Mouse (Mus musculus): ENCODE results near the gene Psmb4. TPM values are rescaled to one million over a fixed set of nuclear protein-coding genes. Genes with fewer than 3 reads are reported as not detected.

Gene Psmb4
- total RNA-seq, 2 experiments from 2014 or later, result 176 to 198 TPM

DNA sequence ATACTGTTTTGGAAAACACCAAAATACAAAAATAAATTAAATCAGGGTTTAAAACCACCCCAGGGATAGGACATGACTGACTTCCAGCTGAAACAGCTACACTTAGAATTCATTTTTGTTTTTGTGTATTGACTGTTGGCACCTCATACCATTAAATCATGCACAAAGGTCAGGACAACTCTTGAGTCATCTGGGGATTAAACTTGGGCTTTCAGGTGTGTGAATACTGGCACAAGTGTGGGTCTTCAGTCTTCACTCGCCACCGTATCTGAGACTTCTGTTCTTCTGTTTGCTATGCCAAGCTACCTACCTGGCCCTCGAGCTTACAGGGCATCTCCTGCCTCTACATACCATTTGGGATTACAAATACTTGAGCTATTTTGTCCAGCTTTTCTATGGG, 4.2 kb downstream of the Psmb4 start:
- TF ChIP-seq CTCF (IDR thresholded peaks at IDR 0.05), result no peak
- no peak overlapping the region for H3K27ac ChIP-seq
- DNase-seq, result no peak
- H3K4me3 ChIP-seq, result no peak overlapping the region
- intact Hi-C loops (cut with DNase I), result no loop called here

- Histone ChIP-seq H3K4me3 (no peak overlapping the region), H3K27ac (no peak overlapping the region)
- no peak for TF ChIP-seq CTCF (IDR thresholded peaks at IDR 0.05)
- DNase-seq, result no peak
- intact Hi-C loops (cut with DNase I), result no loop called here
Observed at GRCm38 (mm10) chr3:94881840-94882239, 4.9 kb downstream of the Psmb4 start.

DNA sequence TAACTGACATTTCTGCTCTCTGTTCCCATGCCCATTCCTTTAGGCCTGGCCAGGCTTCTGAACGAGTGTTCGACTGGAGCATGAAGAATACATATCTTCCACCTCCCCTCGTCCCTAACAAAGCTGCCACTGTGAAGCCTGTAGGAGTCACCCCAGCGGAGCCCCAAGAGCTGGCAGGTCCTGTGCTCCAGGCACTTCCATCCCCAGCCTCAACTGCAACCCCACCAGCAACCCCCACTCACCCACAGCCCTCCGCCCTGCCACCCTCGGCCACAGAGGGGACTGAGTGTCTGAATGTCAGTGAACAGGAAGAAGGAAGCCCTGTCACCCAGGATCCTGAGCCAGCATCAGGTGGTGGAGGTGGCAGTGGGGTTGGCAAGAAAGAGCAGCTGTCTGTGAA, 8.1 kb downstream of the Psmb4 start:
- TF ChIP-seq CTCF (IDR thresholded peaks at IDR 0.05), result no peak
- H3K4me3 ChIP-seq, result no peak overlapping the region
- H3K27ac ChIP-seq, result no peak overlapping the region
- intact Hi-C loops (cut with DNase I), result no loop called here
- no peak for DNase-seq

GRCm38 (mm10) chr3:94869011-94869410, 17.8 kb downstream of the Psmb4 start:
- Histone ChIP-seq H3K4me3 (no peak overlapping the region), H3K27ac (peak overlapping the region; percentile 9; the same call in 1 of the 2 replicates)
- DNase-seq, result no peak
- intact Hi-C loops (cut with DNase I), result no loop called here
- TF ChIP-seq CTCF (IDR thresholded peaks at IDR 0.05), result no peak

DNA sequence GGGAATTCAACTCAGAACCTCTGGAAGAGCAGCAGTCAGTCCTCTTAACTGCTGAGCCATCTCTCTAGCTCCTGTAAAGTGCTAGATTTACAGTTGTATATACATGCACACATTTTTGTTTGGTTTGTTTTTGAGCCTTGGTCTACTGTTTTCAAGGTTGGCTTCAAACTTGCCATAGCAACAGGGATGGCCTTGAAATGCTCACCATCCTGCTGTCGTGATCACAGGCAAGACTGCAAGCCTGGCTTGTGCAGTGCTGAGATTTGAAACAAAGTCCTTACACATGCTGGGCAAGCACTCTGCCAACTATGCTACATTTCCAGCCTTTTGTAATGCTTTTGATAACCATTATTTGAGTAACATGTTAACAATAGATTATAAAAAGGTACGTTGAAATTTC, 27.3 kb downstream of the Psmb4 start:
- intact Hi-C loops (cut with DNase I), result no loop called here
- no peak for DNase-seq

DNA sequence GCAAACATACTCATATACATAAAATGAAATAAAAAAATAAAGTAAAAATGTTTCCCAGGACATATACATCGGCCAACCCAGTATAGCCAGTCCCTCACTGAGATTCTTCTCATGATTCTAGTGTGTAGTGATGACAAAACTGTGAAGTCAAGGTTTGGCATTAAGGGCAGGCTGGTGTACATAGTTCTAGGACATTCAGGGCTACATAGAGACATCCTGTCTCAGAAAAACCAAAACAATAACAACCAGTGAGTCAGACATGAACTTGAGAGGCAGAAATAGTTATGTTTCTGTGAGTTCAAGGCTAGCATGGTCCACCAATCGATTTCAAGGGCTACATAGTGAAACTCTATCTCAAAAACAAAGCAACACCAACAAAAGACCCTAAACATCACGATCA, 34.5 kb downstream of the Psmb4 start:
- Histone ChIP-seq H3K4me3 (no peak overlapping the region), H3K27ac (no peak overlapping the region)
- TF ChIP-seq CTCF (IDR thresholded peaks at IDR 0.05), result no peak
- no peak for DNase-seq
- intact Hi-C loops (cut with DNase I), result no loop called here

More for the DNA sequence above, 27.3 kb downstream of the Psmb4 start:
- H3K27ac ChIP-seq, result no peak overlapping the region
- no peak for TF ChIP-seq CTCF (IDR thresholded peaks at IDR 0.05)
- H3K4me3 ChIP-seq, result no peak overlapping the region

- Histone ChIP-seq H3K27ac (peak overlapping the region; percentile 17; the same call in 1 of the 2 replicates), H3K4me3 (no peak overlapping the region)
- intact Hi-C loops (cut with DNase I), result no loop called here
- no peak for TF ChIP-seq CTCF (IDR thresholded peaks at IDR 0.05)
- no peak for DNase-seq
Observed at GRCm38 (mm10) chr3:94851731-94852130, 35.0 kb downstream of the Psmb4 start.

- intact Hi-C loops (cut with DNase I), result loop anchor here (5.0 kb wide), 2 partner anchors 37 to 232 kb away; no protein-coding TSS in a partner anchor
- Histone ChIP-seq H3K27ac (no peak overlapping the region), H3K4me3 (no peak overlapping the region)
- peak; percentile 77 for TF ChIP-seq CTCF (IDR thresholded peaks at IDR 0.05)
- peak; percentile 61 for DNase-seq
Observed at GRCm38 (mm10) chr3:94849338-94849737, 37.4 kb downstream of the Psmb4 start.

GRCm38 (mm10) chr3:94847382-94847781, 39.4 kb downstream of the Psmb4 start:
- no peak overlapping the region for H3K27ac ChIP-seq
- H3K4me3 ChIP-seq, result no peak overlapping the region
- no peak for DNase-seq
- intact Hi-C loops (cut with DNase I), result loop anchor here (5.0 kb wide), 2 partner anchors 35 to 230 kb away; no protein-coding TSS in a partner anchor
- no peak for TF ChIP-seq CTCF (IDR thresholded peaks at IDR 0.05)

DNA sequence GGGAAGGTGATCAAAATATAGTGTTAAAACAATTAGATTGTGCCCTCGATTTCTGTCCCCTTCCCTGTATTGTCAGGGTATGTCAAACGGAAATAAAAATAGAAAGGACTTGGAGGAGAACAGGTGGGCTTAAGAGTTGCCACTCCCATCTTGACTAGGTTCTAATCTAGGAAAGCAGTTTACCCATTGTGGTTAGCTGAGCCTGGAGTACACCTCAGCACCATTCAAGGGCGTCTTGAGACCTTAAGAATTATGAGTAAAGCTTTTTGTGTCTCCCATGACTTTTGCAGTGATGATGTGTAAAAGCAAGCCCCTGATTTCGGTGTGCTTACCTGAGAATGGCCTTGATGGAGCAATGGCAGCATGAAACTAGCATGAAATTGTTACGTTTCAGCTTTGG, 47.7 kb downstream of the Psmb4 start:
- DNase-seq, result no peak
- peak overlapping the region; percentile 97 for H3K27ac ChIP-seq
- intact Hi-C loops (cut with DNase I), result no loop called here
- H3K4me3 ChIP-seq, result peak overlapping the region; percentile 79
- no peak for TF ChIP-seq CTCF (IDR thresholded peaks at IDR 0.05)

DNA sequence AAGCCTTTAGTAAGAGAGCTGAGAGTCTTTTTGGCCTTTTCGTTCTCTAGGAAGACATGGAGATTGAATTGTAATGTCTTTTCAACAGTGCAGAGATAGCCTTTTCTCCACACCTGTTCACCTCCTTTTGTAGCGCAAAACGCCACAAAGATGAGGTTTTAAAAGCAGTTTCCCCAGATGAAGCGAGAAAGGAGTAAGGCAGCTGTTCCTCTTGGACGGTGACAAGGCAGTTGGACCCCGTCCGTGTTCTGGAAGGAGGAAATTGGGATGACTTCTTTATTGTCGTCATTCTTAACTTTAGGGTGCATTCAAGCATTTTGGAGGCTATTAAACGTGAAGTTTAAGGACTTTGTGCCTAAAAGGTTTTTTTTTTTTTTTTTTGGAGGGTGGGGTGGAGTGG, 48.1 kb downstream of the Psmb4 start:
- Histone ChIP-seq H3K4me3 (peak overlapping the region; percentile 79), H3K27ac (peak overlapping the region; percentile 97)
- no peak for TF ChIP-seq CTCF (IDR thresholded peaks at IDR 0.05)
- intact Hi-C loops (cut with DNase I), result no loop called here
- peak; percentile 38 for DNase-seq

GRCm38 (mm10) chr3:94837959-94838496, 48.7 kb downstream of the Psmb4 start:
- peak overlapping the region; percentile 97 for H3K27ac ChIP-seq
- no peak for TF ChIP-seq CTCF (IDR thresholded peaks at IDR 0.05)
- peak overlapping the region; percentile 79 for H3K4me3 ChIP-seq
- intact Hi-C loops (cut with DNase I), result loop anchor here (1.0 kb wide), 1 partner anchor 17 kb away; no protein-coding TSS in a partner anchor
- peak; percentile 88 for DNase-seq

DNA sequence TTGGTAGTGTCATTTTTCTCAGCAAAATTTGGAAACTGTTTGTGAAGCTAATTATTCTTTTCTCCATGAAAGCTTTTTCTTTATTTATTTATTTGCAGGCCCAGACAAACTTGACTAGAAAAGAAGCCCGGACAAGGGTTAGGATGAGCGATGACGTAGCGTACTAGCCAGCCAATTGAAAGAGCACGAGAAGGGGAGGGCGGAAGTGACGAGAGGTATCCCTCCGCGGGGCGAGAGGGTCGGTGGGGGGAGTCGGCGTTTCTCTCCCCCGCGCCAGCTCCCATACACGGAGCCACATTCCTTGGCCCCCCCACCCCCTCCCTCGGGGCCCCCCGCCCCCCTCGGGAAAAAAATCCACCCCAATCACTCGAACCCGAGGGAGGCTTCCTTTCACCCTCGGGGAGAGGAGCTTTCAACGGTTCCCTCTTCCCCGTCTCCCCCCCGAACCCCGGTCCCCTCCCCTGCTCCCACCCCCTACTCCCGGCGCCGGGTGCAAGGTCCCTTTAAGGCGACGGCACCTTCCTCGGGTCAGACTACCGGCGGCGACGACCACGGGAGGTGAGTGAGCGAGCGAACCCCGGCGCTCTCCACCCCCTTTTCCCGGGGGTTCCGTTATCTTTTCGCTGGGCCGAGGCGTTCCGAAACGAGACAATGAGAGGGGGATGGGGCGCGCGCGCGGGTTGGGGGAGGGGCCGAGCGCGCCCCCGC, 49.4 kb downstream of the Psmb4 start, which contains the start of gene Pogz:
TSS of gene Pogz (plus strand) at position 385 of the 708 bp plus-strand sequence.
- DNase-seq, result peak; percentile 96

More for the DNA sequence above, 49.4 kb downstream of the Psmb4 start, which contains the start of gene Pogz:
- no peak for TF ChIP-seq CTCF (IDR thresholded peaks at IDR 0.05)
- intact Hi-C loops (cut with DNase I), result loop anchor here (1.0 kb wide), 1 partner anchor 16 kb away; no protein-coding TSS in a partner anchor
- Histone ChIP-seq H3K4me3 (peak within 1 kb of the TSS; percentile 79), H3K27ac (peak within 1 kb of the TSS; percentile 97)

Data from gastrocnemius, adult 2 months (tissue).